Mouse (Mus musculus) hindbrain, postnatal 0 days (tissue): ENCODE data around the gene Plekhb2. TPM values are rescaled to one million over a fixed set of nuclear protein-coding genes. Genes with fewer than 3 reads are reported as not detected.

Source experiments
- ATAC-seq: fragments of 200-750 bp; cut with Nextera tagmentation; 2 replicates; pipeline ENCODE4 v1.8.0; 2017; ENCODE audit warnings: mild to moderate bottlenecking, moderate TSS enrichment, moderate library complexity
- DNase-seq: peaks from one replicate; pipeline ENCODE4 v3.0.0-alpha.2; 2015; ENCODE audit warnings: low spot score
- H3K27ac ChIP-seq: fragments of 300-500 bp; sonication (generic); 2 replicates; pipeline ENCODE4 v1.5.1; 2014; ENCODE audit warnings: mild to moderate bottlenecking
- H3K27me3 ChIP-seq: fragments of 300-500 bp; sonication (generic); 2 replicates; pipeline ENCODE4 v1.6.1; 2014; ENCODE audit warnings: low read length, mixed read lengths; ENCODE audit not compliant: insufficient read depth
- H3K36me3 ChIP-seq: fragments of 300-500 bp; sonication (generic); 2 replicates; pipeline ENCODE4 v1.6.1; 2014; ENCODE audit warnings: low read length, mixed read lengths; ENCODE audit not compliant: insufficient read depth
- H3K4me1 ChIP-seq: fragments of 300-500 bp; sonication (generic); 2 replicates; pipeline ENCODE4 v1.6.1; 2014; ENCODE audit warnings: antibody characterized with exemption, low read length, mixed read lengths; ENCODE audit not compliant: insufficient read depth
- H3K4me2 ChIP-seq: fragments of 300-500 bp; sonication (generic); 2 replicates; pipeline ENCODE4 v1.6.1; 2014; ENCODE audit warnings: low read depth, mild to moderate bottlenecking, low read length, moderate library complexity, mixed read lengths
- H3K4me3 ChIP-seq: fragments of 300-500 bp; sonication (generic); 2 replicates; pipeline ENCODE4 v1.5.1; 2014; ENCODE audit warnings: low read length
- H3K9ac ChIP-seq: fragments of 300-500 bp; sonication (generic); replicated peaks from 2 replicates; pipeline ENCODE4 v1.6.1; 2014; ENCODE audit warnings: mild to moderate bottlenecking, low read length, moderate library complexity, mixed read lengths
- H3K9me3 ChIP-seq: fragments of 300-500 bp; sonication (generic); 2 replicates; pipeline ENCODE4 v1.6.1; 2016; ENCODE audit warnings: low read length, mixed read lengths
- CTCF ChIP-seq: IDR thresholded peaks from 2 replicates; pipeline ENCODE4 v1.5.1; 2016; ENCODE audit warnings: antibody characterized with exemption, control low read depth, low read depth
- WGBS: fragments of 180-500 bp; shearing (Covaris S2); extraction: QIAGEN DNeasy Blood & Tissue Kit; methylation state at CpG from one replicate; pipeline ENCODE4 v1.1.7; 2014; 5-methylcytosine and 5-hydroxymethylcytosine counted together
- polyA plus RNA-seq: library from polyadenylated mRNA; unstranded; fragments of >200 nt; fragmentation: Nextera tagmentation; extraction: Ambion mirVana; gene quantifications from 2 replicates; pipeline ENCODE4 v1.2.1, GENCODE M21; 2015
- total RNA-seq: library from RNA; depleted of rRNA; stranded (reverse); fragments of >200 nt; gene quantifications from 2 replicates; pipeline ENCODE4 v1.2.3, GENCODE M21; 2014

Gene Plekhb2
- total and polyA plus RNA-seq, 2 experiments from 2014 or later, result 104 to 117 TPM

DNA sequence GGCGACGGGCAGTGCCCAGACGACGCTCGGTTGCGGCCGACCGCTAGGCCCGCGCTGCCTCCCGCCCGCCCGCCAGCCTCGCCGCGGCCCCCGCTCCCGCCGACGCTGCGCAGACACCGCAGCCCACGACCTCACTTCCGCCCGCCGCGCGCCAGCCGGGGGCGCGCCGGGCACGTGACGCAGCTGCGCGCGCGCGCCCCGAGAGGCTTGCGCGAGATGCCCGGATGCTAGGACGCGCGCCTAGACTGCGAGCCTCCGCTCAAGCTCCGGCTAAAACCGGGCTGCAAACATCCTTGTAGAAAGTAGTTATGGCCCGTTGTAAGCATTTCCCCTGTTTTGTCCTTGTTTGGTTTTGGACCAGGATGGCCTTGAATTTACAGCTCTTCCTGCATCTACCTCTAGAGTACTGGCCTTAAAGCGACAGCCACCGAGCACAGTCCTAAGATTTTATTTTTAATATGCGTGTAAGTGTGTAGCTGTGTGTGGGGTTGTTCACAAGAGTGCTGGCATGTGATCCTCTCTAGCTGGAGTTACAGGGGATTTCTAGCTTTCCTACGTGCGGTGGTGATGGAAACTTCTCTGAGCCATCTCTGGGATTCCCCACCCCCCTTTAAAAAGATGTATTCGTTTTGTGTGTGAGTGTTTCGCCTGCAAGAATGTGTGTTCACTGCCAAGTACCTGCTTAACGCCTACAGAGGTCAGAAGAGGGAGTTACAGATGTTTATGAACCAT lies 6.7 kb upstream of the Plekhb2 start, which contains the start of gene Fam168b:
Fam168b (minus strand) TSS at position 179 of the 732 bp plus-strand sequence.
- Histone ChIP-seq H3K36me3 (no peaks in the 10 kb centered on the region), H3K27me3 (no peaks in the 10 kb centered on the region), H3K4me1 (peaks cover 16% of the 10 kb centered on the region), H3K4me3 (peak within 1 kb of the TSS; percentile 82), H3K4me2 (peak within 1 kb of the TSS; percentile 100), H3K9ac (peak within 1 kb of the TSS; percentile 84), H3K27ac (peak within 1 kb of the TSS; percentile 98), H3K9me3 (no peaks in the 10 kb centered on the region)
- under 1% methylated on average over 55 of the region's 59 CpGs for WGBS
- peak; percentile 92 for ATAC-seq
- TF ChIP-seq CTCF, result no peak
- peak; percentile 97 for DNase-seq

DNA sequence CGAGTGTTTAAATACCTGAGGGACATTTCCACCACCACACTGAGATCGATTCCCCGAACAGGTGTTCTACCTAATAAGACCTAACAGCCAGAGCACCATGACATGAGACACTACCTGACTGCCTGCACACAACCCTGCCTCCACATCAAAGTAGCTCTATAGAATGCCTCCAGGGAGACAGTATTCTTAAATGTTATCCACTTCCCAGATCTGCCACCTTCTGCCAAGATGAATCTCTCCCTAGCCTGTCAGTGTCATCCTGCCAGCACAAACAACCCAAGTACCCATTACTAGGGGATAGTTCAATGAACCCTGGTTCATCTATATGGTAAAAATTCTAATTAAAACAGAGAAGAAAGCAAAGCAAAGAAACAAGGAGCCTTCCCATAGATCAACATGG lies 2.7 kb upstream of the Plekhb2 start:
- no peak for TF ChIP-seq CTCF
- 88% methylated on average over 3 of the region's 3 CpGs for WGBS
- Histone ChIP-seq H3K4me3 (no peak overlapping the region), H3K27ac (no peak overlapping the region), H3K4me1 (0 out of 2 replicates have a peak, but pooled peaks cover 14% of the 10 kb centered on the region), H3K4me2 (no peak overlapping the region), H3K9me3 (no peaks in the 10 kb centered on the region), H3K9ac (no peak overlapping the region), H3K36me3 (no peaks in the 10 kb centered on the region), H3K27me3 (no peaks in the 10 kb centered on the region)
- no peak for ATAC-seq
- no peak for DNase-seq

- H3K9me3 ChIP-seq, result no peaks in the 10 kb centered on the region
- no peak for TF ChIP-seq CTCF
- peak; percentile 72 for ATAC-seq
- H3K27me3 ChIP-seq, result no peaks in the 10 kb centered on the region
- peak overlapping the region; percentile 78 for H3K4me2 ChIP-seq
- no peaks in the 10 kb centered on the region for H3K36me3 ChIP-seq
- H3K27ac ChIP-seq, result peak overlapping the region; percentile 89; the same call in 1 of the 2 replicates
- H3K4me3 ChIP-seq, result peak overlapping the region; percentile 82
- WGBS, result 34% methylated on average over 10 of the region's 11 CpGs
- H3K4me1 ChIP-seq, result 0 out of 2 replicates have a peak, but pooled peaks cover 17% of the 10 kb centered on the region
- DNase-seq, result peak; percentile 31
- H3K9ac ChIP-seq, result peak overlapping the region; percentile 87
Measured at GRCm38 (mm10) chr1:34850343-34851136, 764 bp downstream of the Plekhb2 start.

- Histone ChIP-seq H3K9ac (peak overlapping the region; percentile 30; the same call in 1 of the 2 replicates), H3K27ac (no peak overlapping the region; the same call in 1 of the 2 replicates), H3K27me3 (no peaks in the 10 kb centered on the region), H3K36me3 (no peaks in the 10 kb centered on the region), H3K4me3 (no peak overlapping the region; the same call in 1 of the 2 replicates), H3K4me1 (0 out of 2 replicates have a peak, but pooled peaks cover 17% of the 10 kb centered on the region), H3K9me3 (no peaks in the 10 kb centered on the region), H3K4me2 (peak overlapping the region; percentile 78)
- 67% methylated on average over 6 of the region's 6 CpGs for WGBS
- DNase-seq (no peak), ATAC-seq (no peak)
- no peak for TF ChIP-seq CTCF
Measured at GRCm38 (mm10) chr1:34851562-34851961, 1.8 kb downstream of the Plekhb2 start.

DNA sequence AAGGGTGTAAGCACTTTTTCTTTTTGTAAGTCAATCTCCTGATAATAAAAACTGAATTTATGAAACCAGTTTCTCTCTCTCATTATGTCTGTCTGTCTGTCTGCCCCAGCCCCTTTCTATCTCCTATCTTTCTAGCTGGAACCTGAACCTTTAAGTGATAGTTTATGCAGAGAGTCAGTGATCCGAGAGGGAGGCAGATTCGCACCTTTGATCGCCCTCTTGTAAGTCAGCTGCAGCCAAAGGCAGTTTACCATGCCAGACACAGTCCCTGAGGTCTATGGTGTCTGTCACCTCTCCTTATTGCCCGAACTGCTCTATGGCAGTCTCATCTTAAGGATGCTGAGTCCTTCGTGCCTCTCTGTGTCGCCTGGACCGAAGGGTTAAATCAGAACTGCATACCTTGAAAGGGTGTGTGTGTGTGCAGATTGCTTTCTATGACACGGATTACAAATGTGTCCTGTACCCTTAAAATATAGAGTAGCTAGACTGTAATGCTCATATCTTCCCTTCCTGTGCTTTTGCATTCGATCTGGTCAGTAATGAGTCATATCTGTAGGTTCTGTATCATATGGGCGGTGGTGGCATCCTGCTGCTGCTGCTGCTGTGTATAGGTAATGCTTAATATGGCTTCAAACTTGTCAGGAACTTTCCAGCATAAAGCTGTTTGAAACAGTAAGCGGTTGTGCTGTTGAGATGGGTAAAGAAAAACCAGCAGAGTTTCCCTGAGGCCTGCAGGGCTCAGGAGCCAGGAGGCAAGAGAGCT lies 2.5 kb downstream of the Plekhb2 start:
- H3K36me3 ChIP-seq, result no peaks in the 10 kb centered on the region
- H3K9me3 ChIP-seq, result no peaks in the 10 kb centered on the region
- H3K4me3 ChIP-seq, result no peak overlapping the region; the same call in 1 of the 2 replicates
- no peaks in the 10 kb centered on the region for H3K27me3 ChIP-seq
- WGBS, result 75% methylated on average over 11 of the region's 11 CpGs
- no peak for ATAC-seq
- peak overlapping the region; percentile 30 for H3K9ac ChIP-seq
- peak overlapping the region; percentile 78 for H3K4me2 ChIP-seq
- 0 out of 2 replicates have a peak, but pooled peaks cover 17% of the 10 kb centered on the region for H3K4me1 ChIP-seq
- TF ChIP-seq CTCF, result no peak
- DNase-seq, result no peak
- peak overlapping the region; percentile 45; the same call in 1 of the 2 replicates for H3K27ac ChIP-seq

GRCm38 (mm10) chr1:34853786-34854185 lies 4.0 kb downstream of the Plekhb2 start:
- ATAC-seq (no peak), DNase-seq (no peak)
- 0 out of 2 replicates have a peak, but pooled peaks cover 17% of the 10 kb centered on the region for H3K4me1 ChIP-seq
- no peak overlapping the region for H3K9ac ChIP-seq
- no peak overlapping the region for H3K27ac ChIP-seq
- no peaks in the 10 kb centered on the region for H3K27me3 ChIP-seq
- no peaks in the 10 kb centered on the region for H3K36me3 ChIP-seq
- H3K4me3 ChIP-seq, result no peak overlapping the region
- WGBS, result 95% methylated on average over 2 of the region's 2 CpGs
- no peak for TF ChIP-seq CTCF
- H3K9me3 ChIP-seq, result no peaks in the 10 kb centered on the region
- no peak overlapping the region for H3K4me2 ChIP-seq
